Mouse (Mus musculus): Measurements from ENCODE around the gene Nfatc3. TPM values are rescaled to one million over a fixed set of nuclear protein-coding genes. Genes with fewer than 3 reads are reported as not detected.
"Not testable (repeated sequence)": the region's sequence is repeated elsewhere in the genome, so short reads cannot be mapped to it uniquely, and the experiment has no call there.

The Nfatc3 gene
- polyA plus RNA-seq (2015; fragmentation: Nextera tagmentation; extraction: Ambion mirVana): 2.4 and 3.0 TPM in 2 replicates

GRCm38 (mm10) chr8:106058731-106059612 lies at the start of gene Nfatc3:
Nfatc3 (plus strand) TSS chr8:106058840.
- no peaks in the 10 kb centered on the region for H3K36me3 ChIP-seq (ENCODE audit: control insufficient read depth, insufficient read depth)
- H3K9me3 ChIP-seq (replicated peaks; ENCODE audit: control insufficient read depth, low read length): no peaks in the 10 kb centered on the region
- peaks cover 36% of the 10 kb centered on the region for H3K4me1 ChIP-seq (ENCODE audit: control insufficient read depth, low read depth, low read length)
- H3K27me3 ChIP-seq (ENCODE audit: control insufficient read depth, insufficient read depth, low read depth, low read length): no peaks in the 10 kb centered on the region
- H3K9ac ChIP-seq (ENCODE audit: low read depth, low read length): peak within 1 kb of the TSS; percentile 91
- peak; percentile 95 for ATAC-seq (ENCODE audit: low read depth)
- H3K4me3 ChIP-seq (ENCODE audit: low read depth, low read length): peak within 1 kb of the TSS; percentile 94
- H3K27ac ChIP-seq (ENCODE audit: low read length): peak within 1 kb of the TSS; percentile 98
- WGBS (ENCODE audit: insufficient replicate concordance): 1% methylated on average over 51 of the region's 52 CpGs
- peak within 1 kb of the TSS; percentile 88 for H3K4me2 ChIP-seq (ENCODE audit: low read depth, low read length)

- peaks cover 23% of the 10 kb centered on the region for H3K4me1 ChIP-seq (ENCODE audit: control insufficient read depth, low read depth, low read length)
- ATAC-seq (ENCODE audit: low read depth): peak; percentile 92
- peak overlapping the region; percentile 86 for H3K9ac ChIP-seq (ENCODE audit: low read depth, low read length)
- peak overlapping the region; percentile 90 for H3K27ac ChIP-seq (ENCODE audit: low read length)
- peak overlapping the region; percentile 96 for H3K4me2 ChIP-seq (ENCODE audit: low read depth, low read length)
- peak overlapping the region; percentile 91 for H3K4me3 ChIP-seq (ENCODE audit: low read depth, low read length)
- no peaks in the 10 kb centered on the region for H3K36me3 ChIP-seq (ENCODE audit: control insufficient read depth, insufficient read depth)
- no peaks in the 10 kb centered on the region for H3K27me3 ChIP-seq (ENCODE audit: control insufficient read depth, insufficient read depth, low read depth, low read length)
- WGBS (ENCODE audit: insufficient replicate concordance): under 1% methylated on average over 74 of the region's 74 CpGs
- H3K9me3 ChIP-seq (replicated peaks; ENCODE audit: control insufficient read depth, low read length): no peaks in the 10 kb centered on the region
Observed at GRCm38 (mm10) chr8:106010748-106011642, 47.6 kb upstream of the Nfatc3 start.

- peak within 1 kb of the TSS; percentile 86 for H3K9ac ChIP-seq (ENCODE audit: low read depth, low read length)
- H3K27me3 ChIP-seq (ENCODE audit: control insufficient read depth, insufficient read depth, low read depth, low read length): no peaks in the 10 kb centered on the region
- H3K27ac ChIP-seq (ENCODE audit: low read length): peak within 1 kb of the TSS; percentile 90
- no peaks in the 10 kb centered on the region for H3K9me3 ChIP-seq (replicated peaks; ENCODE audit: control insufficient read depth, low read length)
- WGBS (ENCODE audit: insufficient replicate concordance): 0% methylated on average over 6 of the region's 6 CpGs
- H3K4me3 ChIP-seq (ENCODE audit: low read depth, low read length): peak within 1 kb of the TSS; percentile 91
- peak within 1 kb of the TSS; percentile 96 for H3K4me2 ChIP-seq (ENCODE audit: low read depth, low read length)
- peak; percentile 12 for ATAC-seq (ENCODE audit: low read depth)
- no peaks in the 10 kb centered on the region for H3K36me3 ChIP-seq (ENCODE audit: control insufficient read depth, insufficient read depth)
- peaks cover 28% of the 10 kb centered on the region for H3K4me1 ChIP-seq (ENCODE audit: control insufficient read depth, low read depth, low read length)
Observed at GRCm38 (mm10) chr8:106011643-106011986, 47.0 kb upstream of the Nfatc3 start, which contains the start of gene Ddx28. Ddx28 (minus strand) TSS chr8:106011882.

GRCm38 (mm10) chr8:106012203-106012602 lies 46.4 kb upstream of the Nfatc3 start:
- H3K9me3 ChIP-seq (replicated peaks; ENCODE audit: control insufficient read depth, low read length); H3K27me3 ChIP-seq (ENCODE audit: control insufficient read depth, insufficient read depth, low read depth, low read length); H3K36me3 ChIP-seq (ENCODE audit: control insufficient read depth, insufficient read depth): not testable (repeated sequence)
- ATAC-seq (ENCODE audit: low read depth): peak; percentile 35; the same call in 1 of the 2 replicates
- Histone ChIP-seq H3K4me2 (ENCODE audit: low read depth, low read length) (peak overlapping the region; percentile 96), H3K4me3 (ENCODE audit: low read depth, low read length) (peak overlapping the region; percentile 91), H3K4me1 (ENCODE audit: control insufficient read depth, low read depth, low read length) (peaks cover 28% of the 10 kb centered on the region), H3K9ac (ENCODE audit: low read depth, low read length) (peak overlapping the region; percentile 86), H3K27ac (ENCODE audit: low read length) (peak overlapping the region; percentile 90)
- 34% methylated on average over 8 of the region's 8 CpGs for WGBS (ENCODE audit: insufficient replicate concordance)

GRCm38 (mm10) chr8:106016284-106016683 lies 42.4 kb upstream of the Nfatc3 start:
- H3K4me1 ChIP-seq (ENCODE audit: control insufficient read depth, low read depth, low read length): peaks cover 19% of the 10 kb centered on the region
- ATAC-seq (ENCODE audit: low read depth): peak; percentile 23; the same call in 1 of the 2 replicates

GRCm38 (mm10) chr8:106017130-106017529 lies 41.5 kb upstream of the Nfatc3 start:
- Histone ChIP-seq H3K4me3 (ENCODE audit: low read depth, low read length) (no peak overlapping the region), H3K27ac (ENCODE audit: low read length) (no peak overlapping the region)

More at GRCm38 (mm10) chr8:106016284-106016683, 42.4 kb upstream of the Nfatc3 start:
- no peak overlapping the region for H3K9ac ChIP-seq (ENCODE audit: low read depth, low read length)
- H3K27me3 ChIP-seq (ENCODE audit: control insufficient read depth, insufficient read depth, low read depth, low read length): no peaks in the 10 kb centered on the region
- no peaks in the 10 kb centered on the region for H3K36me3 ChIP-seq (ENCODE audit: control insufficient read depth, insufficient read depth)
- no peaks in the 10 kb centered on the region for H3K9me3 ChIP-seq (replicated peaks; ENCODE audit: control insufficient read depth, low read length)
- WGBS (ENCODE audit: insufficient replicate concordance): 54% methylated on average over 6 of the region's 6 CpGs
- no peak overlapping the region for H3K4me2 ChIP-seq (ENCODE audit: low read depth, low read length)
- H3K4me3 ChIP-seq (ENCODE audit: low read depth, low read length): no peak overlapping the region
- no peak overlapping the region for H3K27ac ChIP-seq (ENCODE audit: low read length)

GRCm38 (mm10) chr8:106018039-106018438 lies 40.6 kb upstream of the Nfatc3 start:
- Histone ChIP-seq H3K27ac (ENCODE audit: low read length) (peak overlapping the region; percentile 22; the same call in 1 of the 2 replicates), H3K4me2 (ENCODE audit: low read depth, low read length) (no peak overlapping the region), H3K9ac (ENCODE audit: low read depth, low read length) (no peak overlapping the region), H3K27me3 (ENCODE audit: control insufficient read depth, insufficient read depth, low read depth, low read length) (no peaks in the 10 kb centered on the region), H3K4me1 (ENCODE audit: control insufficient read depth, low read depth, low read length) (peaks cover 13% of the 10 kb centered on the region), H3K36me3 (ENCODE audit: control insufficient read depth, insufficient read depth) (no peaks in the 10 kb centered on the region), H3K9me3 (replicated peaks; ENCODE audit: control insufficient read depth, low read length) (no peaks in the 10 kb centered on the region), H3K4me3 (ENCODE audit: low read depth, low read length) (no peak overlapping the region)
- 42% methylated on average over 3 of the region's 3 CpGs for WGBS (ENCODE audit: insufficient replicate concordance)
- peak; percentile 69 for ATAC-seq (ENCODE audit: low read depth)

More at GRCm38 (mm10) chr8:106017130-106017529, 41.5 kb upstream of the Nfatc3 start:
- Histone ChIP-seq H3K4me1 (ENCODE audit: control insufficient read depth, low read depth, low read length) (peaks cover 13% of the 10 kb centered on the region), H3K27me3 (ENCODE audit: control insufficient read depth, insufficient read depth, low read depth, low read length) (no peaks in the 10 kb centered on the region), H3K36me3 (ENCODE audit: control insufficient read depth, insufficient read depth) (no peaks in the 10 kb centered on the region), H3K9ac (ENCODE audit: low read depth, low read length) (no peak overlapping the region), H3K9me3 (replicated peaks; ENCODE audit: control insufficient read depth, low read length) (no peaks in the 10 kb centered on the region), H3K4me2 (ENCODE audit: low read depth, low read length) (no peak overlapping the region)
- no peak for ATAC-seq (ENCODE audit: low read depth)
- WGBS (ENCODE audit: insufficient replicate concordance): 51% methylated on average over 7 of the region's 7 CpGs

GRCm38 (mm10) chr8:106022483-106022882 lies 36.2 kb upstream of the Nfatc3 start:
- H3K27ac ChIP-seq (ENCODE audit: low read length): no peak overlapping the region
- peaks cover 6% of the 10 kb centered on the region for H3K4me1 ChIP-seq (ENCODE audit: control insufficient read depth, low read depth, low read length)
- no peaks in the 10 kb centered on the region for H3K9me3 ChIP-seq (replicated peaks; ENCODE audit: control insufficient read depth, low read length)
- peak; percentile 63 for ATAC-seq (ENCODE audit: low read depth)
- H3K4me2 ChIP-seq (ENCODE audit: low read depth, low read length): no peak overlapping the region
- H3K36me3 ChIP-seq (ENCODE audit: control insufficient read depth, insufficient read depth): no peaks in the 10 kb centered on the region
- H3K27me3 ChIP-seq (ENCODE audit: control insufficient read depth, insufficient read depth, low read depth, low read length): no peaks in the 10 kb centered on the region
- H3K9ac ChIP-seq (ENCODE audit: low read depth, low read length): no peak overlapping the region
- no peak overlapping the region for H3K4me3 ChIP-seq (ENCODE audit: low read depth, low read length)

Data from liver, embryonic 16.5 days (tissue).